Mouse (Mus musculus): Measurements from ENCODE around the gene Lce6a. TPM values are rescaled to one million over a fixed set of nuclear protein-coding genes. Genes with fewer than 3 reads are reported as not detected.

The Lce6a gene
- polyA plus RNA-seq, 1 experiment from 2014 or later: not detected

DNA sequence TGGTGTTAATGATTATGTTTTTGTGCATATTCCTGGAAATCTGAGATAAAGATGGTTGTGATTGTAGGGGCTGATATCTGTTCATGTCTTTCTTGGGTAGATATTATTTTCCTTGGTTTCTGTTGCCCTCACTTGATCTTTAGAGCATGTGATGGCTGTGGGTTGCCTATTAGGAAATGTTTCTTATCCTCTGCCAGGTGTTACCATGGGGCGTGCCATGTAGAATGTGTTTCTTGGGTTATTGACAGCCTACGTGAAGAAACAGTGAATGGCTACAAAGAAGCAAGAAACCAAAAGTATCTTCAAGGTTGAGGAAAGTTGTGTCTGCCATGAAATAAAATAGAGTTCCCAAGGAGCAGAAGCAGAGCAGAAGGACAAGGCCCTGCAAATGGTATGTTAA is 23.0 kb downstream of the Lce6a start:
- no peak for TF ChIP-seq CTCF (IDR thresholded peaks at IDR 0.05; ENCODE audit: low read depth)
- H3K4me3 ChIP-seq (replicated peaks; ENCODE audit: low read depth, low read length): no peak overlapping the region
- DNase-seq (ENCODE audit: low spot score) (no peak), ATAC-seq (replicated peaks; ENCODE audit: low FRiP score, low read depth) (no peak)
- no peaks in the 10 kb centered on the region for H3K9me3 ChIP-seq (replicated peaks; ENCODE audit: low read length)
- no peaks in the 10 kb centered on the region for H3K27me3 ChIP-seq (ENCODE audit: insufficient read depth, low read length)
- WGBS: 87% methylated on average over 2 of the region's 2 CpGs
- no peaks in the 10 kb centered on the region for H3K36me3 ChIP-seq (ENCODE audit: insufficient read depth, low read length)
- no peak overlapping the region for H3K9ac ChIP-seq (ENCODE audit: low read depth, low read length)
- no peak overlapping the region for H3K27ac ChIP-seq
- no peak overlapping the region for H3K4me2 ChIP-seq (ENCODE audit: low read length)
- H3K4me1 ChIP-seq (replicated peaks; ENCODE audit: insufficient read depth, low read length): no peaks in the 10 kb centered on the region

DNA sequence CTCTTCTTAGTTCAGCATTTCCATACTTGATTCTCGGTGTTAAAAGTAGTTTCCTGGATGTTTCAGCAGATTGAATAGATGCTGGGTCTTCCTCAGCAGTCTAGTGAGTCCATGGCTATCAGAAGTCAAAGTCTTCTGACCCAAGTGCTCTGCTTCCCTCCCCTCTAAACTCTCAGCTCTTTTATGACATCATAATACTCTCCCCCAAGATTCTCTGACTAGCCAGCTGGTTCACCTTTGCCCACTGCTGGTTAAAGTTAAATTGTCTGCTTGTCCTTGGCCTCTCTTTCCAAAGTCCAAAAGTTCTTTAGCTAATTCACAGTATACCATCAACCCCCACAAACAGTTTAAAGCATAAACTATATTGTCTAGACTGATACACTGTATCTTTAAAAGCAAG is 32.6 kb downstream of the Lce6a start, which contains the start of gene Smcp:
Smcp (minus strand) TSS at position 140 of the 400 bp plus-strand sequence.
- H3K36me3 ChIP-seq (ENCODE audit: insufficient read depth, low read length): no peaks in the 10 kb centered on the region
- DNase-seq (ENCODE audit: low spot score) (no peak), ATAC-seq (replicated peaks; ENCODE audit: low FRiP score, low read depth) (no peak)

DNA sequence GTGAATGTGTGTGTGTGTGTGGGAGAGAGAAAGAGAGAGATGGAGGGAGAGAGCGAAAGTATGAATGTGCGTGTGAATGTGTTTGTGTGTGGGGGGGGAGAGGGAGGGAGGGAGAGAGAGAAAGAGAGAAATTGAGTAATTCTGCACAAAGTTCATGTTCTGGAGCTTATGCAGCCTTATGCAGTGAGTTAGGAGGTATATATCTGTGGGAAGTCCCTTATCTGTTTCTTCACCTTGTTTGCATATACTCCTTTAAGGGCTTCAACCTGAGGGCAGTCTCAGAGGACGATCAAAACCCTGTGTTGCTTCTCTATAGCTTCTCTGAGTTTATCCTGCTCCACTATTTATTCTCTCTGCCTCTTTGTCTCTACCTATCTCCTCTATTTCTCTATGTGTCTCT is 34.3 kb downstream of the Lce6a start:
- 68% methylated on average over 3 of the region's 3 CpGs for WGBS
- ATAC-seq (replicated peaks; ENCODE audit: low FRiP score, low read depth) (no peak), DNase-seq (ENCODE audit: low spot score) (no peak)
- H3K27ac ChIP-seq: no peak overlapping the region
- H3K4me2 ChIP-seq (ENCODE audit: low read length): no peak overlapping the region
- H3K9ac ChIP-seq (ENCODE audit: low read depth, low read length): no peak overlapping the region
- TF ChIP-seq CTCF (IDR thresholded peaks at IDR 0.05; ENCODE audit: low read depth): no peak
- no peaks in the 10 kb centered on the region for H3K27me3 ChIP-seq (ENCODE audit: insufficient read depth, low read length)
- H3K4me3 ChIP-seq (replicated peaks; ENCODE audit: low read depth, low read length): no peak overlapping the region
- H3K9me3 ChIP-seq (replicated peaks; ENCODE audit: low read length): no peaks in the 10 kb centered on the region
- no peaks in the 10 kb centered on the region for H3K36me3 ChIP-seq (ENCODE audit: insufficient read depth, low read length)
- no peaks in the 10 kb centered on the region for H3K4me1 ChIP-seq (replicated peaks; ENCODE audit: insufficient read depth, low read length)

More for the DNA sequence above, 32.6 kb downstream of the Lce6a start, which contains the start of gene Smcp:
- Histone ChIP-seq H3K4me2 (ENCODE audit: low read length) (no peak within 1 kb of the TSS), H3K27ac (no peak within 1 kb of the TSS), H3K9ac (ENCODE audit: low read depth, low read length) (no peak within 1 kb of the TSS), H3K4me1 (replicated peaks; ENCODE audit: insufficient read depth, low read length) (no peaks in the 10 kb centered on the region), H3K9me3 (replicated peaks; ENCODE audit: low read length) (no peaks in the 10 kb centered on the region), H3K4me3 (replicated peaks; ENCODE audit: low read depth, low read length) (no peak within 1 kb of the TSS), H3K27me3 (ENCODE audit: insufficient read depth, low read length) (no peaks in the 10 kb centered on the region)
- no peak for TF ChIP-seq CTCF (IDR thresholded peaks at IDR 0.05; ENCODE audit: low read depth)
- 78% methylated on average over 1 of the region's 1 CpGs for whole genome bisulfite sequencing

DNA sequence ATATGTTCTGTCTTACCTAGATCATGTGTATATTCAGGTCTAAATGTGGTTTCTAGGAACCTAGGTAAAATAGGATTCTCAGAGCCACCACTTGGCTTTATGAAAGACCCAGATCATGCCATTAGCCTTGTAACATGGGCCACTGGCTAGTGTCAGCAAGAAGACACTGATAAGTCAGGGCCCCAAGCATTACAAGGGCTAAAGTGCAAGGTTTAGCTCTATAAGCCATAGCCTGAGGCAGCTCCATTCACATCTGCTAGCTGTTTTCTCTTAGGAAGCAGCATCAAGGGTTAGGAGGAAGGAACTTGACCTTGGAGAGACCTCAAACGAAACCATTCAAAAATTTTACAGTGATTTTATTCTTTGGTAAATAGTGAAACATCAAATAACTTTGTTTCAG is 36.4 kb downstream of the Lce6a start:
- H3K36me3 ChIP-seq (ENCODE audit: insufficient read depth, low read length): no peaks in the 10 kb centered on the region
- WGBS: 50% methylated on average over 1 of the region's 1 CpGs
- H3K4me1 ChIP-seq (replicated peaks; ENCODE audit: insufficient read depth, low read length): no peaks in the 10 kb centered on the region
- H3K9me3 ChIP-seq (replicated peaks; ENCODE audit: low read length): no peaks in the 10 kb centered on the region
- no peak overlapping the region for H3K4me2 ChIP-seq (ENCODE audit: low read length)
- no peak for DNase-seq (ENCODE audit: low spot score)
- H3K27ac ChIP-seq: no peak overlapping the region
- no peak for TF ChIP-seq CTCF (IDR thresholded peaks at IDR 0.05; ENCODE audit: low read depth)
- H3K9ac ChIP-seq (ENCODE audit: low read depth, low read length): no peak overlapping the region
- H3K4me3 ChIP-seq (replicated peaks; ENCODE audit: low read depth, low read length): no peak overlapping the region
- no peaks in the 10 kb centered on the region for H3K27me3 ChIP-seq (ENCODE audit: insufficient read depth, low read length)
- no peak for ATAC-seq (replicated peaks; ENCODE audit: low FRiP score, low read depth)

DNA sequence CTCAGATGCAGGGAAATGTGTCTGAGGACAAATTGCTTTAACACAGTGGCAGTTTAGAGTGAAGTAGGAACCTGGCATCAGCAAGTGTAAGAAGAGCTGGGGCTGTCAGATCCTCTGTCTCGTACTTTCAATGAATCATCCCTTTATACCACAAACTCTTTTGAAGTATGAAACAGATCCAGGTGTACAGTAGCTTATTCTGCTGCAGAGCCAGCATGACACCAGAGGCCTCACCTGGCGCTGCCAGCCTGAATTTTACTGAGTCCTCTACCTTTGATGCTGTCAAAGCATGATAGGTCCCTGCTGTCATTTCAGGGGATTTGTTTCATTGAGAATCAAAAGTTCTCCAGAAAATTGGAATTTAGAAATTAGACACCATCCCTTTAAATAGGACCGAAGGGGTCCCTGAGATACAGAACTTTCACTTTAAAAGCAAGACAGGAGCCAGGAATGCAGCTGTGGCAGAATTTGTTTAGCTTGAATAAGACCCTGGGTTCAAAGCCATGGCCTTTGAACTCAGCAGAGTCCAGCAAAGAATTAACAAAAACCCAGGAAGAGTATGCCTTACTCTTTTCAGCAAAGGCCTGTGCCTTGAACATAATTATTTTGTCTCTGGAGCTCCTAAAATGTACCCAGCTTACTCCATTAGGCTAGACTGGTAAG is 38.2 kb downstream of the Lce6a start:
- H3K27ac ChIP-seq: no peak overlapping the region
- WGBS: 51% methylated on average over 3 of the region's 3 CpGs
- no peak for DNase-seq (ENCODE audit: low spot score)
- no peaks in the 10 kb centered on the region for H3K36me3 ChIP-seq (ENCODE audit: insufficient read depth, low read length)
- ATAC-seq (replicated peaks; ENCODE audit: low FRiP score, low read depth): no peak
- H3K4me2 ChIP-seq (ENCODE audit: low read length): no peak overlapping the region
- no peaks in the 10 kb centered on the region for H3K4me1 ChIP-seq (replicated peaks; ENCODE audit: insufficient read depth, low read length)
- no peak for TF ChIP-seq CTCF (IDR thresholded peaks at IDR 0.05; ENCODE audit: low read depth)
- H3K9me3 ChIP-seq (replicated peaks; ENCODE audit: low read length): no peaks in the 10 kb centered on the region
- no peak overlapping the region for H3K4me3 ChIP-seq (replicated peaks; ENCODE audit: low read depth, low read length)
- H3K27me3 ChIP-seq (ENCODE audit: insufficient read depth, low read length): no peaks in the 10 kb centered on the region
- no peak overlapping the region for H3K9ac ChIP-seq (ENCODE audit: low read depth, low read length)

DNA sequence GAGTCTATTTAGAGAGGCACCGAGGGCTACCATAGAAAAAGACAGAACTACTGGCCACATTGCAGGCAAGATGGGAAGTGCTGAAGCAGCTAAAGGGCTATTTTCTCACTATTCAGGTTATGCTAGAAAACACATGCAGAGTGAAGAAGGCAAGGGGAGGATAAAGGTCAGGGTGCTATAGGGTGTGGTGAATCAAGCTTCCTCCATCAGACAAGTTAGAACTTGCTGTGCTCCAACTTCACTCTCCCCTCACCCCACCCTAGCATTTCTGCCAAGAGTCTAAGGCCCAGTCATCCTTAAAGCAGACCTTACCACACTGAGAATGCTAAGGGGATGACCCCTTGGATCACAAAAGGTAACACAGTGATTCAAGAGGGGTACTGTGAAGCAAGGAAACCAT is 42.0 kb downstream of the Lce6a start:
- Histone ChIP-seq H3K27me3 (ENCODE audit: insufficient read depth, low read length) (no peaks in the 10 kb centered on the region), H3K27ac (no peak overlapping the region), H3K9ac (ENCODE audit: low read depth, low read length) (no peak overlapping the region), H3K9me3 (replicated peaks; ENCODE audit: low read length) (no peaks in the 10 kb centered on the region), H3K4me3 (replicated peaks; ENCODE audit: low read depth, low read length) (no peak overlapping the region), H3K4me2 (ENCODE audit: low read length) (no peak overlapping the region), H3K36me3 (ENCODE audit: insufficient read depth, low read length) (no peaks in the 10 kb centered on the region), H3K4me1 (replicated peaks; ENCODE audit: insufficient read depth, low read length) (no peaks in the 10 kb centered on the region)
- 81% methylated on average over 1 of the region's 1 CpGs for WGBS
- ATAC-seq (replicated peaks; ENCODE audit: low FRiP score, low read depth): no peak
- no peak for DNase-seq (ENCODE audit: low spot score)
- TF ChIP-seq CTCF (IDR thresholded peaks at IDR 0.05; ENCODE audit: low read depth): no peak

All from kidney, postnatal 0 days (tissue).